ENCODE assay signal across 17 mouse cellular contexts in the genomic region with DNA sequence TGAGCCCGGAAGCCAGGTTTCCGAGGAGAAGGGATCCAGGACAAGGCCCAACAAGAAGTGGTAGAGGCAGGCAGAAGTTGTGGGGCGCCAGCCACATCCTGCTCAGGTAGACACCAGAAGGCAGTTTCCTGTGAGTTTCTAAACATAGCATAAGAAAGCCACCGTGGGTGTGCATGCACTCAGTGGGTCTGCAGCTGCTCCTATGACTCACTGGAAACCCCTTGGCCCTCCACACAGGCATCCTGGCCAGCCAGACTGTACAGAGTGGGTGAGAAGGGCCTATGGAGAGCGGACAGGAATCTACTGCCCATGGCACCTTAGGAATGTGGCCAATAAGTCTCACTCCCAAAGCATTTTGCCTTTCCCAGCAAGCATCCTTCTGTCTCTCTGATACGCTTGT. TPM values are rescaled to one million over a fixed set of nuclear protein-coding genes. Genes with fewer than 3 reads are reported as not detected.
DNase-seq lines count a peak whose midpoint lies in the region; ATAC-seq and TF ChIP-seq lines count a peak whose summit lies in the region.
"Had no signal": no experiment of that assay in that cellular context is flagged by ENCODE, and none has a peak within 500 bp of the region (broad histone marks: within the 10 kb centered on the region; RNA-seq: fewer than 3 reads in every experiment).

No protein-coding gene starts in this region.

- ATAC-seq in CD4-positive, CD25-positive, alpha-beta regulatory T cell, adult 4 months, result peak; percentile 92
- peak; percentile 95 for ATAC-seq in inflammation-experienced regulatory T-cells, adult 6 months

- TF ChIP-seq CTCF in layer of hippocampus, adult 2 months (conservative IDR thresholded peaks at IDR 0.05), result no peak

- DNase-seq in layer of hippocampus, adult 2 months (ENCODE audit: low spot score in 2 of 2), result no peak
- DNase-seq in layer of hippocampus, postnatal 14 days (ENCODE audit: low spot score in 2 of 2), result no peak
- peak; percentile 59 to 65 for DNase-seq in thymus, postnatal 10 days (ENCODE audit: low spot score in 2 of 2)
- no peak for DNase-seq in cerebellum, adult 9-10 months
- DNase-seq in cerebellum, postnatal 10 days, result no peak
- no peak for DNase-seq in lung, postnatal 10 days
- DNase-seq: cerebellum, adult 18-20 months; kidney, adult 2 months had no signal

- peak overlapping the region; percentile 57; the same call in 1 of the 2 replicates for H3K27ac ChIP-seq in layer of hippocampus, adult 2 months
- H3K27ac ChIP-seq: embryonic facial prominence, embryonic 10.5 days; hindbrain, embryonic 10.5 days; limb, embryonic 13.5 days; lung, embryonic 15.5 days; midbrain, embryonic 10.5 days; neural tube, embryonic 12.5 days had no signal

- H3K4me3 ChIP-seq in layer of hippocampus, adult 2 months, result no peak overlapping the region
- H3K4me3 ChIP-seq: embryonic facial prominence, embryonic 10.5 days; heart, embryonic 12.5 days; hindbrain, embryonic 10.5 days; limb, embryonic 13.5 days; lung, embryonic 15.5 days; midbrain, embryonic 10.5 days; neural tube, embryonic 12.5 days had no signal

RNA-seq across cellular contexts. Expression of gene Mgll, which starts 45.5 kb away (rescaled TPM):
- total RNA-seq in layer of hippocampus, adult 2 months (2021), result 100 to 1,000 TPM; 178 to 182 TPM
- 100 to 1,000 TPM; 174 to 186 TPM for total RNA-seq in layer of hippocampus, postnatal 14 days (2021)
- polyA plus RNA-seq in CD4-positive, CD25-positive, alpha-beta regulatory T cell, adult 4 months (2017; shearing (Covaris generic)), result under 1 TPM in 1 of 2 experiments, not detected in 1; 0.27 TPM
- 1 to 10 TPM in 2 of 3 experiments, not detected in 1; 1.2 to 2.3 TPM for polyA plus RNA-seq in inflammation-experienced regulatory T-cells, adult 6 months (2017; shearing (Covaris generic))

Comparison
In these comparisons a context has a peak if more than half of its experiments do, and no peak if none do; other contexts are left out.
1. DNase-seq: peak in thymus, postnatal 10 days (2 of 2); none in layer of hippocampus, adult 2 months (0 of 2), layer of hippocampus, postnatal 14 days (0 of 2), cerebellum, adult 9-10 months (single experiment), cerebellum, postnatal 10 days (0 of 2) and lung, postnatal 10 days (single experiment).